Mouse (Mus musculus) leukemia stem cell, adult 10-12 weeks (primary cell): ENCODE results near the gene Sept6. TPM values are rescaled to one million over a fixed set of nuclear protein-coding genes. Genes with fewer than 3 reads are reported as not detected.

ENCODE experiments used
- polyA plus RNA-seq: library from polyadenylated mRNA; stranded (reverse); fragments of >175 nt; gene quantifications from 2 replicates; pipeline ENCODE4 v1.2.3, GENCODE M21; 2012; ENCODE audit warnings: low replicate concordance

Gene Sept6
- 2.4 and 2.7 TPM in 2 replicates for polyA plus RNA-seq

GRCm38 (mm10) chrX:36991694-36992093 is at the start of gene Sept6:
Gene Sept6 (minus strand): TSS chrX:36991794.

GRCm38 (mm10) chrX:36902321-36903114 is 89.1 kb downstream of the Sept6 start, which contains the start of gene Nkrf:
Gene Nkrf (minus strand): TSS chrX:36902899.

GRCm38 (mm10) chrX:36873765-36874164 is 117.8 kb downstream of the Sept6 start, which contains the start of the genes Ube2a and C330007P06Rik:
Gene Ube2a (plus strand): TSS chrX:36873900.
Gene C330007P06Rik (minus strand): TSS chrX:36874111.

Other genes with a start within 250 kb of the Sept6 start
- 0.78 TPM in 1 of 2 replicates, not detected in the other for gene Slc25a43, start 248.1 kb downstream of the Sept6 start, polyA plus RNA-seq
- gene Slc25a5, start 196.1 kb downstream of the Sept6 start, polyA plus RNA-seq = 12.7 and 67.2 TPM in 2 replicates
- gene Ube2a, start 117.9 kb downstream of the Sept6 start, polyA plus RNA-seq = 117 and 139 TPM in 2 replicates
- gene C330007P06Rik, start 117.7 kb downstream of the Sept6 start, polyA plus RNA-seq = 0.30 and 2.9 TPM in 2 replicates
- 0.63 and 1.5 TPM in 2 replicates for gene Nkrf, start 88.9 kb downstream of the Sept6 start, polyA plus RNA-seq
- not detected in 2 replicates for gene Sowahd, start 57.1 kb upstream of the Sept6 start, polyA plus RNA-seq
- 55.0 and 262 TPM in 2 replicates for gene Rpl39, start 93.6 kb upstream of the Sept6 start, polyA plus RNA-seq
- 0.30 and 3.8 TPM in 2 replicates for gene Upf3b, start 118.5 kb upstream of the Sept6 start, polyA plus RNA-seq
- 14.8 and 19.1 TPM in 2 replicates for gene Nkap, start 135.0 kb upstream of the Sept6 start, polyA plus RNA-seq
- not detected in 2 replicates for gene Akap14, start 177.0 kb upstream of the Sept6 start, polyA plus RNA-seq
- gene Ndufa1, start 199.4 kb upstream of the Sept6 start, polyA plus RNA-seq = 30.7 and 109 TPM in 2 replicates
- 1.7 and 2.7 TPM in 2 replicates for gene Rnf113a1, start 199.5 kb upstream of the Sept6 start, polyA plus RNA-seq
- not detected in 2 replicates for gene Gm9, start 219.2 kb upstream of the Sept6 start, polyA plus RNA-seq
- gene Rhox1, start 230.5 kb upstream of the Sept6 start, polyA plus RNA-seq = not detected in 2 replicates